Mouse (Mus musculus) MEL (cell line): Measurements from ENCODE around the gene Ehbp1l1.

Experiments used
- EP300 ChIP-seq, 2 experiments: IDR thresholded peaks; 2 replicates each; pipeline ENCODE4 v1.6.1; 2011; ENCODE audit warnings: improper control_type of control experiment in 2 of 2, low read length in 2 of 2, low read depth in 1 of 2, mild to moderate bottlenecking in 1 of 2
- POLR2A ChIP-seq, 2 experiments: IDR thresholded peaks; 2 replicates each; pipeline ENCODE4 v1.6.1; 2011 to 2012; ENCODE audit warnings: low read length in 2 of 2, mild to moderate bottlenecking in 2 of 2, control low read depth in 1 of 2, improper control_type of control experiment in 1 of 2, low read depth in 1 of 2, moderate library complexity in 1 of 2; ENCODE audit not compliant: control insufficient read depth in 1 of 2, insufficient read depth in 1 of 2, poor library complexity in 1 of 2
- UBTF ChIP-seq: IDR thresholded peaks from 2 replicates; pipeline ENCODE4 v1.6.1; 2012; ENCODE audit warnings: low read depth, mild to moderate bottlenecking, inconsistent platforms, low read length, improper control_type of control experiment, moderate library complexity, borderline replicate concordance; ENCODE audit not compliant: insufficient read depth

DNA sequence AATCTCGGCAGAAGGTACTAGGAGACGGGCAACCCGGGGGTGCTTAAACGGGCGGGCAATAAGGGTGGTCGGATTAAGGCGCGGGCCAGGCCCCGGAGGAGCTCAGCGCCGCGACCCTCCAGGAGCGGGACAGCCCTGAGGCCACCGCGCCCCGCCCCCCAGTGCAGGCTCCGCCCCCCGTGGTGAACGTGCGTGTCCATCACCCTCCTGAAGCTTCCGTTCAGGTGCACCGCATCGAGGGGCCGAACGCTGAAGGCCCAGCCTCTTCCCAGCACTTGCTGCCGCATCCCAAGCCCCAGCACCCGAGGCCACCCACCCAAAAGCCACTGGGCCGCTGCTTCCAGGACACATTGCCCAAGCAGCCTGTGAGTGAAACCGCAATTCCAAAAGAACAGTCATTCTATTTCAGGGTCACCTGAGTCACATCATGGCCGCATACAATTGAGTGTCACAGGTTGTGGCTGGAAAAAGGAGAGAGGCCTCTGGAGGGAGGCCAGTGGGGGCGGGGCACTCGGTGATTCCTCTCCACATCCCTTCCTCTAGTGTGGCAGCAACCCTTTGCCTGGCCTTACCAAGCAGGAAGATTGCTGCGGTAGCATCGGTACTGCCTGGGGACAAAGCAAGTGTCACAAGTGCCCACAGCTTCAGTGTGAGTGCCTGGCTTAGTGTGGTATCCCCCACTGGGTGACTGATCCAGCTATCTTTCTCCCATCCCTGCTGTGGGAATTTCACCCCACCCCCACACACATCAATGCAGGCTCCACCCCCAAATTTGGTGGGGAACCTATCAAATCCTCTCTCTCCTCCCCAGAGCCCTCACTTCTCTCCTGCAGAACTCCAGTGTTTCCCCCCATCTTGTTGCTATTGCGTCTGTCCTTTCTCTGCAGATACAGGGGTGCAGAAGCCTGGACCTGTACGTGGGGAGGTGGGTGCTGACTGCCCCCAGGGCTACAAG lies 19.9 kb upstream of the Ehbp1l1 start:
- TF ChIP-seq POLR2A (IDR thresholded peaks at IDR 0.05; ENCODE audit: control insufficient read depth in 1 of 2, insufficient read depth in 1 of 2, low read depth in 1 of 2, low read length in 2 of 2, poor library complexity in 1 of 2): no peak
- no peak for TF ChIP-seq EP300 (IDR thresholded peaks at IDR 0.05; ENCODE audit: low read depth in 1 of 2, low read length in 2 of 2)
- no peak for TF ChIP-seq UBTF
